Mouse (Mus musculus): ENCODE measurements around the gene Wdcp.
A peak's percentile ranks its signal among the peaks of the same experiment; 100 is the strongest.

GRCm38 (mm10) chr12:4793718-4794117, 49.4 kb upstream of the Wdcp start:
- TF ChIP-seq EP300 (IDR thresholded peaks at IDR 0.05; ENCODE audit: low read depth) = no peak
- peak; percentile 53 for TF ChIP-seq CTCF (IDR thresholded peaks at IDR 0.05; ENCODE audit: low read depth)
